Mouse (Mus musculus): Measurements from ENCODE around the gene Cdc25b.

DNA sequence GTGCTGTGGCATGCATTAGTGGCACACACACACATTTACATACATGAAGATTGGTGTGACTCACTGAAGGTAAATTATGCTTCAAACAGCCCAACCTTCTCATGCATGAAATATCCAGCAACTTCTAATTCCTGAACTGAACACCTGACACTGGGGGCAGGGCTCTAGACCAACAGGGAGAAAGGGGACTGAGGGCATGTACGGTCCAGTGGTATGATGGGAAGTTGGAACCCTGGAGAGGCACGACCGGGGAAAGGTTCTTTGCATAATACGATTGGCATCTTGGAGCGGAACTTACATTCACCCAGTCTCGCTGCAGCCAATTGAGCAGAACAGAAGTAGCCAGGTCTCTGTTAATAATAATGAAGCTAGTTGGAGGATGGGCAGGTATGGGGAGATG lies 38.4 kb downstream of the Cdc25b start:
- TF ChIP-seq KAT2A (IDR thresholded peaks at IDR 0.05; ENCODE audit: insufficient replicate concordance, low read length) (no peak), MXI1 (IDR thresholded peaks at IDR 0.05; ENCODE audit: low read depth, low read length) (no peak), UBTF (IDR thresholded peaks at IDR 0.05; ENCODE audit: low read depth, low read length) (no peak), GABPA (IDR thresholded peaks at IDR 0.05; ENCODE audit: insufficient replicate concordance, low read depth, low read length) (no peak), CTCF (conservative IDR thresholded peaks at IDR 0.05 in 1 of 2, IDR thresholded peaks at IDR 0.05 in 1 of 2; ENCODE audit: low read depth in 2 of 2, low read length in 2 of 2) (no peak)
